Mouse (Mus musculus) spleen, adult 10 weeks (tissue): ENCODE data around the gene Sh2d2a. TPM values are rescaled to one million over a fixed set of nuclear protein-coding genes. Genes with fewer than 3 reads are reported as not detected.

Source experiments
- polyA plus RNA-seq: library from polyadenylated mRNA; stranded (reverse); fragments of 350-450 nt; fragmentation: Illumina TruSeq; extraction: RNeasy Lipid Tissue Mini Kit (QIAGEN cat#74804); gene quantifications from one replicate; pipeline ENCODE4 v1.2.3, GENCODE M21; 2015; ENCODE audit warnings: low replicate concordance; ENCODE audit not compliant: insufficient read depth

Sh2d2a gene
- polyA plus RNA-seq, result 15.6 TPM

DNA sequence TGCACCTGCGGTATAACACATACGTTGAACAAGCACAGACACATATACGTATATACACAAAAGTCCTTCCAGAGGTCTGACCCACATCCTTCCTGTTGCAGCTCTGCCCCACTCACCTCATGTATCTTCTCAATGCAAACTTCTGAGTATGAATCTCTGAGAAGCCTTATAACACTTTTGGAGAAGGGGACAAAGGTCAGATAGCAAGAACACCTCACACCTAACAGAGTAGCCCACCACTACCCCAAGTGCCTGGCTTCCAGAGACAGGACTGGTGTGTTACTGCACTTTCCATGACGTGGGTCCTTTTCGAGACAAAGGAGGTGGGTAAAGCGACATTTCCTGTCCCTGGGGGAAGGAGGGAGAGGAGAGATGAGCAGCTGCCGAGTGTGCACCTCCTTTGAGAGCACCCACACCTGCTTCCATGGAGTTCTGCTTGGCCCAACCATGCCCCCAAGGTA is at the start of gene Sh2d2a:
Gene Sh2d2a (plus strand): TSS at position 106 of the 461 bp plus-strand sequence.

GRCm38 (mm10) chr3:87824206-87824605 is 22.3 kb upstream of the Sh2d2a start, which contains the start of gene Pear1:
Gene Pear1 (minus strand): TSS chr3:87824306.

GRCm38 (mm10) chr3:87885281-87886003 is 38.9 kb downstream of the Sh2d2a start, which contains the start of gene Prcc:
Gene Prcc (minus strand): TSS chr3:87885608.

Other genes with a start within 250 kb of the Sh2d2a start
- 14.8 TPM for gene Arhgef11, start 229.2 kb upstream of the Sh2d2a start, polyA plus RNA-seq
- 0.18 TPM for gene Lrrc71, start 98.1 kb upstream of the Sh2d2a start, polyA plus RNA-seq
- gene Ntrk1, start 51.6 kb upstream of the Sh2d2a start, polyA plus RNA-seq, result 0.08 TPM
- gene Insrr, start 49.8 kb upstream of the Sh2d2a start, polyA plus RNA-seq, result 0.46 TPM
- 11.7 TPM for gene Pear1, start 22.4 kb upstream of the Sh2d2a start, polyA plus RNA-seq
- gene Prcc, start 38.9 kb downstream of the Sh2d2a start, polyA plus RNA-seq, result 24.6 TPM
- 113 TPM for gene Hdgf, start 59.6 kb downstream of the Sh2d2a start, polyA plus RNA-seq
- 238 TPM for gene Mrpl24, start 72.8 kb downstream of the Sh2d2a start, polyA plus RNA-seq
- gene Isg20l2, start 83.6 kb downstream of the Sh2d2a start, polyA plus RNA-seq, result 65.7 TPM
- 30.4 TPM for gene Rrnad1, start 84.0 kb downstream of the Sh2d2a start, polyA plus RNA-seq
- gene Crabp2, start 101.9 kb downstream of the Sh2d2a start, polyA plus RNA-seq, result not detected
- gene Nes, start 124.3 kb downstream of the Sh2d2a start, polyA plus RNA-seq, result 2.4 TPM
- gene Bcan, start 153.5 kb downstream of the Sh2d2a start, polyA plus RNA-seq, result not detected
- gene Hapln2, start 180.8 kb downstream of the Sh2d2a start, polyA plus RNA-seq, result not detected
- 34.2 TPM for gene Gpatch4, start 196.4 kb downstream of the Sh2d2a start, polyA plus RNA-seq
- 43.0 TPM for gene Naxe, start 211.7 kb downstream of the Sh2d2a start, polyA plus RNA-seq
- not detected for gene Ttc24, start 231.5 kb downstream of the Sh2d2a start, polyA plus RNA-seq
- gene Iqgap3, start 235.2 kb downstream of the Sh2d2a start, polyA plus RNA-seq, result 1.8 TPM